Mouse (Mus musculus) embryonic stem cell, embryonic (primary cell): ENCODE data around the gene Tbc1d8.

Source experiments
- CTCF ChIA-PET, 4 experiments: fragments of 300-600 bp in 2 of 4; fragments of 350-600 bp in 2 of 4; sonication (Branson Sonifier 250); formaldehyde crosslinking; loops; one replicate each; lab custom pipeline; 2022; ENCODE audit warnings: inconsistent platforms in 2 of 4; lab: Charles Lee
- POLR2A ChIA-PET, 4 experiments: fragments of 300-600 bp in 2 of 4; fragments of 350-600 bp in 2 of 4; sonication (Branson Sonifier 250); formaldehyde crosslinking; loops; one replicate each; lab custom pipeline; 2022; ENCODE audit warnings: antibody characterized with exemption in 4 of 4, inconsistent platforms in 1 of 4; lab: Charles Lee

The Tbc1d8 gene

DNA sequence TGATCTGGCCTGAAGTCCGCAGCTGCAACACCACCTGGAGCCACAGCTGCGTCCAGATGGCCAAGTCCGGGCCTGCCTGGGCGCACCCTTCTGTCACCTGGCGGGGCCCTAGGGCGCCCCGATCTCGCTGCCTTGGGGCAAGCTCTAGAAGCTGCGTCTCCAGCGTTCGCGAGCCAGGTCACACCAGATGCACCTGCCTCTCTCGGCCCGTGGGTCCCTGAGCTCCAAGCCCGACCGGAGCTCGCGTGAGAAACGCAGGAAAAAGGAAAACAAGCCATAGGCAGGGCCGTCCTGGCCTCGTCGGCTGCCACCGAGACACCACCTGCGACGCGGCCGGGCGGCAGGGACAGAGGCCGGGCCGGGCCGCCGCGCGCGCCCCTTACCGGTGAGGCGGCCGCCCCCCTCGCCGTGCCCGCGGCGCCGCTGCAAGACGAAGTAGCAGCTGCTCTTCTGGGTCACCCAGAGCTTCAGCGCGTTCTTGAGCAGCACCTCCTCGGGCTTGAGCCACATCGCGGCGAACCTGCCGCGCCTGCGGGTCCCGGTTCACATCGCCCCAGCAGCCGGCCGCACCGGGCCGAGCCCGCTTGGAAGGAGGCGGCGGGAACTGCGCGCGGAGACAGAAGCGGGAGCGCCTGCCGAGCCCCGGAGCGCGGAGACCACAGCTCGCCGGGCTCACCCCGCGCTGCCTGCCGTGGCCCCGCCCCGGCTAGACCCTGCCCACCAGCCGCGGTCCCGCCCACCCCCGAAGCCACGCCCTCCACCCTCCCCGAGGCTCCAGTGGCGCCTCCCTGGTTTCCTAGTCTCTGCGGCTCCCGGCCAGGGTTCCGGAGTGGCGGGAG, at the start of gene Tbc1d8:
Gene Tbc1d8, minus strand, starts transcription at position 699 of the 839 bp plus-strand sequence.
- CTCF ChIA-PET, result interaction anchor here in 3 of 4 experiments (0.5 to 2.6 kb wide), 7 partner anchors 22 to 698 kb away, joined by 3 to 12 read pairs (median 5); no protein-coding TSS in a partner anchor

GRCm38 (mm10) chr1:39528319-39528718, 49.8 kb upstream of the Tbc1d8 start:
- CTCF ChIA-PET, result interaction anchor here (0.6 to 2.1 kb wide), 18 partner anchors 8 to 1143 kb away, joined by 3 to 14 read pairs (median 4); partner anchors contain the start of gene Tbc1d8 (in 1 of the 4)
- POLR2A ChIA-PET, result interaction anchor here in 3 of 4 experiments (1.2 to 2.2 kb wide), 10 partner anchors 8 to 522 kb away, joined by 3 to 9 read pairs (median 6); no protein-coding TSS in a partner anchor

More for the DNA sequence above, at the start of gene Tbc1d8:
- POLR2A ChIA-PET, result interaction anchor here (0.5 to 4.6 kb wide), 50 partner anchors 9 to 432 kb away, joined by 3 to 42 read pairs (median 4); partner anchors contain the start of genes Npas2 (in 1 of the 4) and Rnf149 (in 1 of the 4)

DNA sequence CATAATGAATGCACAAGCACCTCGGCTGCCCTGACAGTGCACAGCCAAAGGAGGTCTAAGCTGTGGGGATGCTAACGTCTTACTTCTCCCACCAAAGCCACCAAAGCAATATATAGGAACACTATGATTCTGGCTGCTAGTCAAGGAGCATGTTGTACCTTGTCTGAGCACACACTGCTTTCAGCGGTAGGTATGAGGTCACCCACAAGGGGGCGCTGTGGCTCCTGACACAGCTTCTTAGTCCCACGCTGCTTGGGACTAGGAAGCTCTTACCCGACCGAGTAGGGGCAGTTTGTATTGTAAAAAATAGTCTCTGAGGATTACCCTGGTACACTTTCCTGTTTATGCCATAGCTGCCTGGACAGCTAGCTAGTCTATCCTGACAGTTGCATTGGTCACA, 48.9 kb upstream of the Tbc1d8 start:
- ChIA-PET CTCF (interaction anchor here (0.5 to 2.1 kb wide), 57 partner anchors 8 to 1144 kb away, joined by 3 to 14 read pairs (median 4); partner anchors contain the start of genes Tbc1d8 (in 2 of the 4) and Npas2 (in 1 of the 4)), POLR2A (interaction anchor here (0.6 to 2.2 kb wide), 32 partner anchors 8 to 1252 kb away, joined by 3 to 9 read pairs (median 4); partner anchors contain the start of gene Rnf149 (in 1 of the 4))

DNA sequence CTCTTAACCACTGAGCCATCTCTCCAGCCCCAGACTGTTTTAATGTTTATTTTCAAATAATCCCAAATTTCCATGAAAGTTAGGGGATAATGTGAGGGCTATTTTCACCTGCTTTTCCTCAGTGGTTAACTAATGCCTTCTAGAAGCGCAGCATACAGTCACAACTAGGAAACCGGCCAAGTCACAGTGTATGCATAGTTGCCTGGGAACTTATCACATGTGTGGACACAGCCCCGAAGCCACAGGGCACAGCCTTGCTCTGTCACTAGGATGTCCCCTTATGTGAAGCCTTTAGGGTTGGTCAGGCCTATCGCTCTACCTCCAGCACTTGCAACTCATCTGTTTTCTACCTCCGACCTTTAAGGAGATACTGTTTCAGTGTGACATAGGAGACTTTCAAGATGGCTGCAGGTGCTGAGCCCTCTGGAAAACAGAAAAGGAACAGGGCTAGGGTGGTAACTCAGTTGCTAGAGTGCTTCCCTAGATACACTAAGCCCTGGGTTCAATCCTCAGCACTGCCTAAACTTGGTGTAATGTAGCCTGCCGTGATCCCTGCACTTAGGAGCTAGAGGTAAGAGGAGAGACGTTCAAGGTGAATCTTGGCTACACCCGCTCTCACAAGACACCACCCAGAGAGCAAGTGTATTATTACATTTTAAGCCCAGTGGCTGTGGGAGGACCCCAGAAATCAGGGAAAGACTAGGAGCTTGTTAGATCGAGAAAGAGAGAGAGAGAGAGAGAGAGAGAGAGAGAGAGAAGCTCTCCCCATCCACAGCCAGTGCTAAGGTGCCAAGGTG, 48.0 kb upstream of the Tbc1d8 start:
- ChIA-PET POLR2A (interaction anchor here (0.6 to 2.2 kb wide), 29 partner anchors 9 to 487 kb away, joined by 3 to 9 read pairs (median 4); partner anchors contain the start of gene Rnf149 (in 1 of the 4)), CTCF (interaction anchor here (0.5 to 2.1 kb wide), 39 partner anchors 8 to 525 kb away, joined by 3 to 14 read pairs (median 4); partner anchors contain the start of genes Tbc1d8 (in 2 of the 4) and Npas2 (in 1 of the 4))

- CTCF ChIA-PET, result no interaction called here
Measured at GRCm38 (mm10) chr1:39525763-39526162, 47.2 kb upstream of the Tbc1d8 start.

GRCm38 (mm10) chr1:39522519-39522918, 44.0 kb upstream of the Tbc1d8 start:
- POLR2A ChIA-PET, result interaction anchor here (0.6 to 1.7 kb wide), 5 partner anchors 13 to 151 kb away, joined by 3 to 4 read pairs (median 3); no protein-coding TSS in a partner anchor
- CTCF ChIA-PET, result interaction anchor here in 3 of 4 experiments (0.6 to 1.0 kb wide), 7 partner anchors 26 to 512 kb away, joined by 3 to 5 read pairs (median 3); no protein-coding TSS in a partner anchor

More at GRCm38 (mm10) chr1:39525763-39526162, 47.2 kb upstream of the Tbc1d8 start:
- POLR2A ChIA-PET, result interaction anchor here in 1 of 4 experiments (0.6 to 1.7 kb wide), 3 partner anchors 9 to 247 kb away, joined by 3 to 4 read pairs (median 3); no protein-coding TSS in a partner anchor

GRCm38 (mm10) chr1:39521326-39521725, 42.8 kb upstream of the Tbc1d8 start:
- POLR2A ChIA-PET, result interaction anchor here in 3 of 4 experiments (0.6 to 1.7 kb wide), 8 partner anchors 8 to 149 kb away, joined by 3 to 6 read pairs (median 3); partner anchors contain the start of gene Tbc1d8 (in 1 of the 3)
- CTCF ChIA-PET, result interaction anchor here in 1 of 4 experiments (0.7 kb wide), 1 partner anchor 17 kb away, joined by 3 read pairs; no protein-coding TSS in a partner anchor

DNA sequence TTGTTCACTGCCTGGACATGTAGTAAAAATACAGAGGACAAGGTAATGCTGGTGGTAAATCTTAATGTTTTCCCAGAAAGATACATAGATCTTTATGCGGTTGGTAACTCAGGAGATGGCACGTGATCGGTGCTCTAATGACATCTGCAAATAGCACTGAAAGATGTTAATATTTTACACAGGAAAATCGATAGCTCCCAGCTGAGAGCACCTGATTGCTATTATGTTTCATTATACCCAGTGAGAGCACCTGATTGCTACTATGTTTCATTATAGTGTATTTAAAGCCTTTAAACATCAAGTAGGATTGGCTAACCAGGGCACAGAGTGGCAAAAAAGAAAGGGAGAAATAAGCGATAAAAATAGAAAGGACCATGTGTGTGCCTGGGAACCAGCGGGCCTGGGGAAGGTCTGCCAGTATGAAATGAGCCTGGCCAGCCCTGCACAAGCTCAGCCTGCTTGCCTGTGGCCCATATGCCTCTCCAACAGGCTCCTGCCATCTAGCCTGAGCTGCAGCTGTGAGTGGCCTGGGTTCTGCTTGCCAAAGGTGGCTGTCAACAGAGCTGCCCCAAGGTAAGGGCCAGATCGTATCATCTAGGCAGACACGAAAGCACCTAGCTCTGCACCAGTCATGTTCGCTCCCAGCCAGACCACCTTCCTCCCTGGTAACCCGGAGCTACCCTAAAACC, 36.9 kb upstream of the Tbc1d8 start:
- CTCF ChIA-PET, result interaction anchor here in 3 of 4 experiments (0.6 to 2.5 kb wide), 5 partner anchors 12 to 1139 kb away, joined by 3 to 8 read pairs (median 3); no protein-coding TSS in a partner anchor
- POLR2A ChIA-PET, result interaction anchor here in 3 of 4 experiments (0.6 to 2.8 kb wide), 6 partner anchors 9 to 295 kb away, joined by 3 to 9 read pairs (median 4); no protein-coding TSS in a partner anchor

DNA sequence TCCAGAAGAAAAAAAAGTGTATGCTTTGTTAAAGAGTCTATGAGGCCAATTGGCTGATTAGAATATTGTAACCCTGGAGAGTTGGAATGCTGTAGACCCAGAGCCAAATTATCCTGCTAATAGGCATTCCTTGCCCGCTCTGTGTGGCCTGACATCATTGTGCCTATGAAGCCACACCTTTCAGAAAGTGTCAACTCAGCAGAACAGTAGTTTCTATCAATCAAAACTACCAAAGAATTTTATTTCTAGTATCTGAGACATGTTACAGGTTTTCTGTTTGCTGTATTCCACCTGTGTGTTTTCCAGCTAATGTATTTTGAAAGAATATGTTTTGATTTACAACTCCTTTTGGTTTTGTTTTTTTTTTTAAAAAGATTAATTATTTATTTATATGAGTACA, 33.6 kb upstream of the Tbc1d8 start:
- ChIA-PET CTCF (no interaction called here), POLR2A (interaction anchor here in 1 of 4 experiments (1.4 kb wide), 1 partner anchor 9 kb away, joined by 3 read pairs; no protein-coding TSS in a partner anchor)

DNA sequence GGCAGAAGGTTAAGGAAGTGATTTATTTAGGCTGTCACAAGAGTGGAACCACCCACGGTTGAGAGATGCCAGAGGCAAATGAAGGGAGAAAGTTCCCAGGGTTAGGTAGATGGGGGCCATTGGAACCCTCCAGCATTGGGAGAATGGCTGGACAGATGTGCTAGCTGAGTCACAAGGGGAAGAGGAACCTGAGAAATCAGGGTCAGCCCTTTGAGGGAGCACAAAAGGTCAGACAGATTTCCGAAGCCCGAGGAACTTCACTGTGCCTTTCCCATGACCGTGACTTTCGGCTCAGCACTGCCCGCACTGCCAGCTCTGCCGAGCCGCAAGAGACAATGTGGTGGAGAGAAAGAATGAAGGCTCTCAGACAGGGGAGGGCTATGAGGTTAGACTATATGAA, 33.2 kb upstream of the Tbc1d8 start:
- ChIA-PET POLR2A (no interaction called here), CTCF (interaction anchor here in 1 of 4 experiments (0.6 kb wide), 1 partner anchor 152 kb away, joined by 3 read pairs; no protein-coding TSS in a partner anchor)

- ChIA-PET POLR2A (interaction anchor here in 1 of 4 experiments (1.1 kb wide), 1 partner anchor 136 kb away, joined by 7 read pairs; no protein-coding TSS in a partner anchor), CTCF (no interaction called here)
Measured at GRCm38 (mm10) chr1:39505600-39505999, 27.0 kb upstream of the Tbc1d8 start.

GRCm38 (mm10) chr1:39504261-39504660, 25.7 kb upstream of the Tbc1d8 start:
- POLR2A ChIA-PET, result interaction anchor here in 3 of 4 experiments (0.6 to 1.2 kb wide), 7 partner anchors 17 to 1264 kb away, joined by 3 to 8 read pairs (median 3); no protein-coding TSS in a partner anchor
- CTCF ChIA-PET, result interaction anchor here in 3 of 4 experiments (0.7 to 1.7 kb wide), 7 partner anchors 9 to 494 kb away, joined by 3 to 7 read pairs (median 5); no protein-coding TSS in a partner anchor

DNA sequence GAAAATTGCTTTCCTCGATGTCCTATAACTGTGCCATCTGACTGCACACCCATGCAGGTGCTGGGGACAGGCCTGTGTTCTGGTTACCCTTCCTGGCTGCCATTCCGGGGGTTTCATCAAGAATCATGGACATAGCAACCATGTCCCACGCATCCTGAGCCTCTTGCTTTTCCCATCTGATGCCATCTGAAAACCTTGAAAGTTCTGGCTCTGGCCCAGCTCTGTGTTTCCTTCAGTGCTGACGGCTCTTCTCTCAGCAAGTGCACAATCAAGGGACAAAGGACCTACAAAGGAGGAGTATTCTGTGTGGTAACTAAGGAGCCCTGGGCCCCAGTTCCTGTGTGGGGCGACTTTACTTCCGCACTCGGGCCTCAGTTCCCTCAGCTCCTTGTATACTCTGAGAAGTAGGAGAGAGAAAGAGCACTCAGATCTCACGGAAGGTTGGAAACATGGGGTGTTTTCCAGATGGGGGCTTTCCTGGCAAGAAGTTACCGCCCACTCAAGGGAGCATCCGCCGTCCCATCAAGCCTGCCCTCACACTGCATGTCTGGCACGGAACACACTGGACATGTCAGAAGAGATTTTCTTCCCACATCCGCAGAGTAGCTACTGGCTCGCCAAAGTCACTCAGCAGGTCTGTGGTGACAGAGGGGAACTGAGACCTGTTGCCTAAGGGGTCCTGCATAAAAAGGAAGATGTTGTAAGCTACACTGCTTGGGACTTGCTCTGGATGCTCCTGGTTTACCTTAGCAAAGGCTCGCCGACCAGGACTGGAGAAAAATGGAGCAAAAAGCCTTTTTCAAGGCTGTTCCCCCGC, 24.5 kb upstream of the Tbc1d8 start:
- CTCF ChIA-PET, result interaction anchor here in 3 of 4 experiments (0.6 to 1.7 kb wide), 8 partner anchors 8 to 493 kb away, joined by 3 to 7 read pairs (median 4); no protein-coding TSS in a partner anchor

DNA sequence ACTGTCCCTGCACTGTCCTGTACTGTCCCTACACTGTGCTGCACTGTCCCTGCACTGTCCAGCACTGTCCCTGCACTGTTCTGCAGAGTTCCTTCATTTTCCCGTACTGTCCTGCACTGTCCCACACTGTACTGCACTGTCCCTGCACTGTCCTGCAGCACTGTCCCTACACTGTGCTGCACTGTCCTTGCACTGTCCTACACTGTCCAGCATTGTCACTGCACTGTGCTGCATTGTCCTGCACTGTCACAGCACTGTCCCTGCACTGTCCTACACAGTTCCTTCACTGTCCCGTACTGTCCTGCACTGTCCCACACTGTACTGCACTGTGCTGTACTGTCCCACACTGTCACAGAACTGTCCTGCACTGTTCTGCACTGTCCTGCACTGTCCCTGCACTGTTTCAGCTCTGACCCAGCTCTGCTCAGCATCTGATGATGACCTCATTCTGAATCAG, 21.0 kb upstream of the Tbc1d8 start:
- ChIA-PET POLR2A (interaction anchor here in 1 of 4 experiments (0.6 kb wide), 1 partner anchor 652 kb away, joined by 8 read pairs; no protein-coding TSS in a partner anchor), CTCF (interaction anchor here in 1 of 4 experiments (0.8 kb wide), 1 partner anchor 74 kb away, joined by 5 read pairs; no protein-coding TSS in a partner anchor)

More for the DNA sequence above, 24.5 kb upstream of the Tbc1d8 start:
- POLR2A ChIA-PET, result interaction anchor here in 3 of 4 experiments (0.6 to 1.3 kb wide), 15 partner anchors 10 to 746 kb away, joined by 3 to 8 read pairs (median 3); partner anchors contain the start of gene Tbc1d8 (in 2 of the 3)

DNA sequence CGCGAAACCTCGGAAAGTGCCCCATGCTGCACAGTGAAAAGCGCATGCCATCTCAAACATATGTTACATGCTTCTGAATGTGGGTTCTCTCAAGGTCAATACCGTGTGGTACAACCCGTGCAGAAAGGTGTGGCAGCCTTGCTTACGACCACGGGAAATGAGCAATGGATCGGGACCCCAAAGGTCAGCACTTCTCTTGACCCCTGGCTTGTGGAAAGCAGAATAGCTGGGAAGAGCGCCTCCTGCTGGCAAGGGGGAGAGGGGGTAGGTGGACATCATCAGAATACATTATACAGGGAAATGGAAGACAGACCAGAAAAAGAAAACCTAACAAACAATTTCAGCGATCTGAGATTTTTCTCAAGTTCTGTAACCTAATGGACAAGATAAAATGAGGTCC, 19.2 kb upstream of the Tbc1d8 start:
- ChIA-PET CTCF (interaction anchor here (0.6 to 2.6 kb wide), 8 partner anchors 10 to 1199 kb away, joined by 3 to 9 read pairs (median 3); no protein-coding TSS in a partner anchor), POLR2A (interaction anchor here in 1 of 4 experiments (0.5 kb wide), 1 partner anchor 122 kb away, joined by 3 read pairs; no protein-coding TSS in a partner anchor)
